Mouse (Mus musculus) forebrain, embryonic 15.5 days (tissue): ENCODE measurements around the gene Cyp1a1. TPM values are rescaled to one million over a fixed set of nuclear protein-coding genes. Genes with fewer than 3 reads are reported as not detected.
"Not testable (repeated sequence)": the region's sequence is repeated elsewhere in the genome, so short reads cannot be mapped to it uniquely, and the experiment has no call there.

Source experiments
- ATAC-seq: fragments of 200-750 bp; cut with Nextera tagmentation; replicated peaks from 2 replicates; pipeline ENCODE4 v1.8.0; 2017; ENCODE audit warnings: mild to moderate bottlenecking, moderate TSS enrichment, moderate library complexity
- H3K27ac ChIP-seq: fragments of 300-500 bp; sonication (generic); replicated peaks from 2 replicates; pipeline ENCODE4 v1.5.1; 2015; ENCODE audit warnings: mild to moderate bottlenecking, inconsistent platforms
- H3K27me3 ChIP-seq: fragments of 300-500 bp; sonication (generic); 2 replicates; pipeline ENCODE4 v1.6.1; 2015; ENCODE audit warnings: inconsistent platforms
- H3K36me3 ChIP-seq: fragments of 300-500 bp; sonication (generic); 2 replicates; pipeline ENCODE4 v1.6.1; 2015; ENCODE audit warnings: mild to moderate bottlenecking, inconsistent platforms
- H3K4me1 ChIP-seq: fragments of 300-500 bp; sonication (generic); 2 replicates; pipeline ENCODE4 v1.6.1; 2015; ENCODE audit warnings: inconsistent platforms
- H3K4me2 ChIP-seq: fragments of 300-500 bp; sonication (generic); replicated peaks from 2 replicates; pipeline ENCODE4 v1.6.1; 2015; ENCODE audit warnings: mild to moderate bottlenecking, inconsistent platforms
- H3K4me3 ChIP-seq: fragments of 300-500 bp; sonication (generic); 2 replicates; pipeline ENCODE4 v1.5.1; 2015; ENCODE audit warnings: mild to moderate bottlenecking, inconsistent platforms
- H3K9ac ChIP-seq: fragments of 300-500 bp; sonication (generic); replicated peaks from 2 replicates; pipeline ENCODE4 v1.6.1; 2015; ENCODE audit warnings: mild to moderate bottlenecking, inconsistent platforms
- H3K9me3 ChIP-seq: fragments of 300-500 bp; sonication (generic); 2 replicates; pipeline ENCODE4 v1.6.1; 2016; ENCODE audit warnings: inconsistent platforms
- WGBS: fragments of 180-500 bp; shearing (Covaris S2); methylation state at CpG from one replicate; pipeline ENCODE4 v1.1.7; 2015; ENCODE audit warnings: mixed read lengths; 5-methylcytosine and 5-hydroxymethylcytosine counted together
- polyA plus RNA-seq: library from polyadenylated mRNA; unstranded; fragments of >200 nt; fragmentation: Nextera tagmentation; extraction: Ambion mirVana; gene quantifications from 2 replicates; pipeline ENCODE4 v1.2.1, GENCODE M21; 2015

Cyp1a1 gene
- polyA plus RNA-seq, 1 experiment from 2014 or later, result 0.20 TPM

DNA sequence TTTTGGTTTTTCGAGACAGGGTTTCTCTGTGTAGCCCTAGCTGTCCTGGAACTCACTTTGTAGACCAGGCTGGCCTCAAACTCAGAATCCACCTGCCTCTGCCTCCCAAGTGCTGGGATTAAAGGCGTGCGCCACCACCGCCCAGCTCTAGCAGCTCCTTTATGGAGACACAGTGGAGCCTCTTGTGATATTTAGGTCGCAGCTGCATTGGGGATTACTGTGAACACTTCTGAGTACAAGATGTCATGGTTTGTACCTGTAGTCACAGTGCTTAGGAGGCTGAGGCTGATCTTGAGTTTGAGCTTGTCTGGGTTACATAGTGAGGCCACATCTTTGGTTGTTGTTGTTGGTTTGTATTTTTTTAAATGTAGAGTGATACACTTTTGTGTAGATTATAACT is 22.5 kb downstream of the Cyp1a1 start:
- Histone ChIP-seq H3K36me3 (peaks cover 17% of the 10 kb centered on the region), H3K4me1 (peaks cover 22% of the 10 kb centered on the region)
- not testable (repeated sequence) for H3K9me3 ChIP-seq, H3K27me3 ChIP-seq, H3K27ac ChIP-seq, ATAC-seq, H3K4me2 ChIP-seq, H3K9ac ChIP-seq, H3K4me3 ChIP-seq
- WGBS, result 85% methylated on average over 5 of the region's 5 CpGs

DNA sequence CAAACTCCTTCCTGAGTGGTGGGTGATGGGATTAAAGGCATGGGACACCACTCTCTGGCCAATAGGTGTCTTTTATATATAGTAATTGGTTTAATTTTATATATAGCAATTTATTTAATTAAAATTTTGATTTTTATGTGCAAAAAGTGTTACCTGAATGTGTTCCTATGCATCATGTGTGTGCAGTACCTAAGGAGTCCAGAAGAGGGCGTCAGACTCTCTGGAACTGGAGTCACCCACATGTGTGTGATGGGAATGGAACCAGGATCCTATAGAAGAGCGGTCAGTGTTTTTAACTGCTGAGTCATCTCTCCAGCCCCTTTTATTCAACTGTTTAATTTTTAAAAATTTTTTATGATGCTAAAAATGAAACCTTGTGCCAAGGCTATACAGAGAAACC is 24.5 kb downstream of the Cyp1a1 start:
- no peak for ATAC-seq
- Histone ChIP-seq H3K4me2 (no peak overlapping the region), H3K36me3 (peaks cover 36% of the 10 kb centered on the region), H3K4me1 (peaks cover 22% of the 10 kb centered on the region), H3K9ac (no peak overlapping the region), H3K4me3 (no peak overlapping the region), H3K9me3 (0 out of 2 replicates have a peak, but pooled peaks cover 5% of the 10 kb centered on the region), H3K27ac (no peak overlapping the region), H3K27me3 (no peaks in the 10 kb centered on the region)
- 78% methylated on average over 2 of the region's 2 CpGs for WGBS

DNA sequence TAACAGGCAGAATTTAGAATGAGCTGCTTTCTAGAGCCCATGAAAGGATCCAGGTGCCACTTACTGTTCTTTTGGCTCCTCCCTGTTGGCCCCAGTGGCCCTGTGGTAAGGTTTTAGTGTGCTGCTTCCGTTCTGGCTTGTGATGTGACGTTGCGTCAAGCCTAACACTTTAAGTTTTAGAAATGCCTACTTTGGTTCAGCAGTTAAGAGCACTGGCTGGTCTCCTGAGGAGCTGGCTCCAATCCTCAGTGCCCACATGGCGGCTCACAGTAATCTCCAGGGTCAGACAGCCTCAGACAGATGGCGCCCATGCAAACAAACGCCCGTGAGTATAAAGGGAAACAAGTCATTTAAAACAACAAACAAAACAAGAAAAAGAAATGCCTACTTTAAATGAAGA is 30.7 kb downstream of the Cyp1a1 start:
- no peak overlapping the region for H3K4me2 ChIP-seq
- no peaks in the 10 kb centered on the region for H3K27me3 ChIP-seq
- no peak overlapping the region for H3K27ac ChIP-seq
- H3K36me3 ChIP-seq, result peaks cover 58% of the 10 kb centered on the region
- H3K4me3 ChIP-seq, result no peak overlapping the region
- no peaks in the 10 kb centered on the region for H3K9me3 ChIP-seq
- H3K9ac ChIP-seq, result no peak overlapping the region
- no peaks in the 10 kb centered on the region for H3K4me1 ChIP-seq
- ATAC-seq, result no peak
- 64% methylated on average over 7 of the region's 7 CpGs for WGBS

DNA sequence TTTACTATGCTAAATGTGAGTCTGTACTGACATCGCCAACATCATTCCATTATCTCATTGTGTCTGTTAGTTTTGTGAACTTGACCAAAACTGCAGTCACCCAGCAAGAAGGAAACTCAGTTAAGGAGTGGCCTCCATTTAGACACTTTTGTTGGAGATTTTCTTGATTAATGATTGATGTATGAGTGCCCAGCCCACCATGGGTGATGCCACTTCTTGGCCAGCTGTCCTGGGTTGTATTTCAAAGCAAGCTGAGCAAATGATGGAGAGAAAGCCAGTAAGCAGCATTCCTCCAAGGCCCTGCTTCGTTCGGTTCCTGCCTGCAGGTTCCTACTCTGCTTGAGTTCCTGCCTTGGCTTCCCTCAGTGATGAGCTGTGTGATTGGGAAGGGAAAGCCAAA is 33.0 kb downstream of the Cyp1a1 start:
- Histone ChIP-seq H3K36me3 (peaks cover 45% of the 10 kb centered on the region), H3K4me1 (no peaks in the 10 kb centered on the region), H3K4me2 (no peak overlapping the region), H3K9me3 (no peaks in the 10 kb centered on the region), H3K27me3 (no peaks in the 10 kb centered on the region), H3K9ac (no peak overlapping the region), H3K4me3 (no peak overlapping the region), H3K27ac (no peak overlapping the region)
- ATAC-seq, result no peak
- 90% methylated on average over 3 of the region's 3 CpGs for WGBS

DNA sequence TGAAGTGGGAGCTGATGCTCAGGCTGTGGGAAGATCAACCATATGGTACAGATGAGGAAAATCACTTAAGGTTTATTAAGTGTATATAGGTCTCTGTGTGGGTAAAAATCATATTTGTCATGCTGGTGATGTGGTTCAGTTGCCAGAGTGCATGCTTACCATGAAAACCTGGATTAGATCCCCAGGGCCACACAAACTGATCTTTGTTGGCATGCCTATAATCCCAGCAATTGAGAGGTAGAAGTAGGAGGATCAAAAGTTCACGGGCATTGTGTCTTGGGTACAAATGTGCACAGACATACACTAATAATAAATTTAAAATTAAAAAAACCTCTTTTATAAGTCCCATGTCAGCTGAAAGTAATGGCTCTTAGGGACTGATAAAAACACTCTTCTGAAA is 34.6 kb downstream of the Cyp1a1 start:
- Histone ChIP-seq H3K4me3 (no peak overlapping the region), H3K4me2 (no peak overlapping the region), H3K9me3 (no peaks in the 10 kb centered on the region), H3K9ac (no peak overlapping the region), H3K27ac (no peak overlapping the region), H3K27me3 (no peaks in the 10 kb centered on the region), H3K36me3 (peaks cover 43% of the 10 kb centered on the region), H3K4me1 (no peaks in the 10 kb centered on the region)
- WGBS, result 85% methylated on average over 1 of the region's 1 CpGs
- ATAC-seq, result no peak

DNA sequence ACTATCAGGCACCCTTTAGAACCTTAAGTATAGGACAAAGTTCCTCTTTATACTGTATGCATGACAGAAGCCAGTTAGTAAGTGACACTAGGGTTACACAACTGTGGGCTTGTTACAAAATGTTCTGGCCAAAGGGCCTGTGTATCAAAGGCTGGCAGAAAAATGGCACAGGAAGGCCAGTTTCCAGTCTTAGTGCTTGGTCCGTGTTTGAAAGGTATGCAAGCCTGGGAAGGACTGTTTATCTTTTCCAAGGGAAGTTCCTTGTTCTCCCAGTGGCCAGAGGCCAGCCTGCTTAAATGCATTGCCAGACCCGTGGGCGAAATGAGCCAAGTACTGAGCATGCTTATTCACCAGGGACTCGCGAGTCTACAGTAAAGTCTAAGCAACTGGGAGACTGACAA is 35.6 kb downstream of the Cyp1a1 start:
- Histone ChIP-seq H3K4me1 (no peaks in the 10 kb centered on the region), H3K4me3 (no peak overlapping the region), H3K27ac (no peak overlapping the region), H3K4me2 (no peak overlapping the region), H3K9ac (no peak overlapping the region), H3K36me3 (peaks cover 45% of the 10 kb centered on the region), H3K9me3 (no peaks in the 10 kb centered on the region), H3K27me3 (no peaks in the 10 kb centered on the region)
- ATAC-seq, result no peak
- 60% methylated on average over 5 of the region's 5 CpGs for WGBS

GRCm38 (mm10) chr9:57723796-57724195 is 36.1 kb downstream of the Cyp1a1 start:
- ATAC-seq, result no peak
- WGBS, result 88% methylated on average over 5 of the region's 5 CpGs
- Histone ChIP-seq H3K9ac (no peak overlapping the region), H3K27me3 (no peaks in the 10 kb centered on the region), H3K27ac (no peak overlapping the region), H3K4me2 (no peak overlapping the region), H3K4me3 (no peak overlapping the region), H3K36me3 (peaks cover 41% of the 10 kb centered on the region), H3K9me3 (no peaks in the 10 kb centered on the region), H3K4me1 (no peaks in the 10 kb centered on the region)

DNA sequence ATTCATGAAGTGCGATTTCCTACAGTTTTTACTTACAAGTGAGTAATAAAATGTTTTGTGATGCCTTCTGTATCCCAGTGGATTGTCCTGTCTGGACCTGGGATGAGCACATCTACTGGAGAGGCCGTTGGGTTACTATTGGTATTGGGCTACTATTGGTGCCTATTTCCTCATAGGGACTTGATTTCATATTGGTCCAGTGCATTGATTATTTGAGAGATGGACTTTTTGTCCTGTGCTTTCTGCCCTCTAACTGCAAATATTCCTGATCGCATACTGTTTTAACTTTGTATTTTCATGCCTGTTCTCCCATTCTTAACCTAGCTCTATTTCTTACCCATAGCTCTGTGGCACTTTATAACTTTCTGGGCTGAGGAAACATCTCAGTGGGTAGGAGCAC is 37.0 kb downstream of the Cyp1a1 start:
- peaks cover 36% of the 10 kb centered on the region for H3K36me3 ChIP-seq
- H3K27me3 ChIP-seq, result no peaks in the 10 kb centered on the region
- H3K9ac ChIP-seq, result no peak overlapping the region
- no peak overlapping the region for H3K4me3 ChIP-seq
- H3K27ac ChIP-seq, result no peak overlapping the region
- no peaks in the 10 kb centered on the region for H3K9me3 ChIP-seq
- 97% methylated on average over 3 of the region's 3 CpGs for WGBS
- no peak overlapping the region for H3K4me2 ChIP-seq
- no peaks in the 10 kb centered on the region for H3K4me1 ChIP-seq
- ATAC-seq, result no peak

GRCm38 (mm10) chr9:57728312-57728711 is 40.6 kb downstream of the Cyp1a1 start:
- no peaks in the 10 kb centered on the region for H3K4me1 ChIP-seq
- no peak overlapping the region for H3K4me2 ChIP-seq
- H3K9me3 ChIP-seq, result no peaks in the 10 kb centered on the region
- H3K27me3 ChIP-seq, result no peaks in the 10 kb centered on the region
- H3K9ac ChIP-seq, result no peak overlapping the region
- H3K27ac ChIP-seq, result no peak overlapping the region
- WGBS, result 89% methylated on average over 1 of the region's 1 CpGs
- no peak overlapping the region for H3K4me3 ChIP-seq
- no peak for ATAC-seq
- H3K36me3 ChIP-seq, result peaks cover 23% of the 10 kb centered on the region

- H3K36me3 ChIP-seq, result peaks cover 8% of the 10 kb centered on the region; the same call in 1 of the 2 replicates
- no peak for ATAC-seq
- 93% methylated on average over 6 of the region's 6 CpGs for WGBS
- H3K9ac ChIP-seq, result no peak overlapping the region
- H3K4me2 ChIP-seq, result no peak overlapping the region
- 0 out of 2 replicates have a peak, but pooled peaks cover 4% of the 10 kb centered on the region for H3K4me1 ChIP-seq
- H3K9me3 ChIP-seq, result no peaks in the 10 kb centered on the region
- no peaks in the 10 kb centered on the region for H3K27me3 ChIP-seq
- no peak overlapping the region for H3K4me3 ChIP-seq
- no peak overlapping the region for H3K27ac ChIP-seq
Measured at GRCm38 (mm10) chr9:57733606-57734005, 45.9 kb downstream of the Cyp1a1 start.

GRCm38 (mm10) chr9:57739863-57740262 is 52.1 kb downstream of the Cyp1a1 start:
- Histone ChIP-seq H3K4me2 (no peak overlapping the region), H3K27ac (no peak overlapping the region), H3K9ac (no peak overlapping the region), H3K9me3 (no peaks in the 10 kb centered on the region), H3K4me3 (no peak overlapping the region), H3K36me3 (peaks cover 22% of the 10 kb centered on the region), H3K27me3 (no peaks in the 10 kb centered on the region), H3K4me1 (0 out of 2 replicates have a peak, but pooled peaks cover 4% of the 10 kb centered on the region)
- whole genome bisulfite sequencing, result 92% methylated on average over 5 of the region's 5 CpGs
- ATAC-seq, result no peak

- Histone ChIP-seq H3K36me3 (peaks cover 61% of the 10 kb centered on the region), H3K9ac (no peak overlapping the region), H3K4me3 (no peak overlapping the region), H3K4me2 (no peak overlapping the region), H3K27ac (no peak overlapping the region), H3K27me3 (no peaks in the 10 kb centered on the region), H3K9me3 (no peaks in the 10 kb centered on the region), H3K4me1 (no peaks in the 10 kb centered on the region)
- 74% methylated on average over 3 of the region's 3 CpGs for WGBS
- ATAC-seq, result 0 out of 2 replicates have a peak, but pooled peaks have one; percentile 29
Measured at GRCm38 (mm10) chr9:57744462-57745091, 56.8 kb downstream of the Cyp1a1 start.

DNA sequence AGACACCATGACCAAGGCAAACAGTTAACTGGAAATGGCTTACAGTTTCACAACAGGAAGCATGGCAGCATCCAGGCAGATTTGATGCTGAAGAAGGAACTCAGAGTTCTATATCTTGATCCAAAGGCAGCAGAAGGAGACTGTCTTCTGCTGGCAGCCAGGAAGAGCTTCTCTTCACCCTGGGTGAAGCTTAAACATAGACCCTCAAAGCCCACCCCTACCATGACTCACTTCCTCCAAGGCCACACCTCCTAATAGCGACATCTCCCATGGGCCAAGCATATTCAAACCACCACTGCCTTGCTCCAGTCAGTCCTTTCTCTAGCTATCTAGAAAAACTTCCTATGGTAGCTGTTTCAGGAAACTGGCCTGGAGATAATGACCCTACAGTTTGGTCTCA is 59.3 kb downstream of the Cyp1a1 start:
- no peak overlapping the region for H3K9ac ChIP-seq
- no peaks in the 10 kb centered on the region for H3K4me1 ChIP-seq
- 72% methylated on average over 1 of the region's 1 CpGs for WGBS
- H3K9me3 ChIP-seq, result no peaks in the 10 kb centered on the region
- H3K4me3 ChIP-seq, result no peak overlapping the region
- peaks cover 72% of the 10 kb centered on the region for H3K36me3 ChIP-seq
- ATAC-seq, result no peak
- H3K4me2 ChIP-seq, result no peak overlapping the region
- no peaks in the 10 kb centered on the region for H3K27me3 ChIP-seq
- H3K27ac ChIP-seq, result no peak overlapping the region
